Mouse (Mus musculus) cortical plate, adult 2 months (tissue): ENCODE results near the gene Aloxe3.

Source experiments
- CTCF ChIP-seq: fragments of 200-500 bp; IDR thresholded peaks from 2 replicates; pipeline ENCODE4 v1.5.1; 2011; ENCODE audit warnings: mild to moderate bottlenecking, control low read depth, low read length; ENCODE audit not compliant: insufficient read depth; ENCODE audit errors: extremely low read depth
- POLR2A ChIP-seq: fragments of 200-500 bp; IDR thresholded peaks from 2 replicates; pipeline ENCODE4 v1.6.1; 2011; ENCODE audit warnings: mild to moderate bottlenecking, low read length, control low read depth; ENCODE audit not compliant: insufficient read depth; ENCODE audit errors: extremely low read depth

DNA sequence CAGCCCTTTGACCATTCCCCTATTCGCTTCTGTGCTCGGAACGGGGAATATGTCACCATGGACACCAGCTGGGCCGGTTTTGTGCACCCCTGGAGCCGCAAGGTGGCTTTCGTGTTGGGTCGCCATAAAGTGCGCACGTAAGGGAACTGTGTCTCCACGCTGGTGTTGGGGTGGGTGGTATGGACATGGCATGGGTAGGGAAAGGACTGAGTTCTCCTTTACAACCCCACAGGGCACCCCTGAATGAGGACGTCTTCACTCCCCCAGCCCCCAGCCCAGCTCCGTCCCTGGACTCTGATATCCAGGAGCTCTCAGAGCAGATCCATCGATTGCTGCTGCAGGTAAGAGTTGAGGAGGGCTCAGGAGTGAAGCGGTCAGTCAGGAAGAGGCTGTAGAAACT lies 22.6 kb upstream of the Aloxe3 start:
- TF ChIP-seq POLR2A (no peak), CTCF (no peak)
